Mouse (Mus musculus) embryonic facial prominence, embryonic 11.5 days (tissue): ENCODE results near the gene Ager. TPM values are rescaled to one million over a fixed set of nuclear protein-coding genes. Genes with fewer than 3 reads are reported as not detected.
A peak's percentile ranks its signal among the peaks of the same experiment; 100 is the strongest.

Experiments used
- ATAC-seq: fragments of 200-750 bp; cut with Nextera tagmentation; replicated peaks from 2 replicates; pipeline ENCODE4 v1.8.0; 2017; ENCODE audit warnings: low read depth; ENCODE audit not compliant: insufficient number of reproducible peaks, low FRiP score, low TSS enrichment
- DNase-seq: peaks from one replicate; pipeline ENCODE4 v3.0.0-alpha.2; 2015; ENCODE audit warnings: low spot score
- H3K27ac ChIP-seq: fragments of 300-500 bp; sonication (generic); replicated peaks from 2 replicates; pipeline ENCODE4 v1.5.1; 2014; ENCODE audit warnings: mild to moderate bottlenecking, low read depth, low read length, control low read depth
- H3K27me3 ChIP-seq: fragments of 300-500 bp; sonication (generic); 2 replicates; pipeline ENCODE4 v1.6.1; 2014; ENCODE audit warnings: mild to moderate bottlenecking, low read length, moderate library complexity, mixed read lengths; ENCODE audit not compliant: control insufficient read depth, insufficient read depth
- H3K36me3 ChIP-seq: fragments of 300-500 bp; sonication (generic); replicated peaks from 2 replicates; pipeline ENCODE4 v1.6.1; 2014; ENCODE audit warnings: low read depth, mild to moderate bottlenecking, low read length, moderate library complexity, mixed read lengths; ENCODE audit not compliant: control insufficient read depth, insufficient read depth
- H3K4me1 ChIP-seq: fragments of 300-500 bp; sonication (generic); 2 replicates; pipeline ENCODE4 v1.6.1; 2014; ENCODE audit warnings: low read length, mixed read lengths; ENCODE audit not compliant: control insufficient read depth, insufficient read depth
- H3K4me2 ChIP-seq: fragments of 300-500 bp; sonication (generic); 2 replicates; pipeline ENCODE4 v1.6.1; 2014; ENCODE audit warnings: low read depth, mild to moderate bottlenecking, control low read depth, low read length, moderate library complexity
- H3K4me3 ChIP-seq: fragments of 300-500 bp; sonication (generic); 2 replicates; pipeline ENCODE4 v1.5.1; 2014; ENCODE audit warnings: low read depth, low read length, control low read depth
- H3K9ac ChIP-seq: fragments of 300-500 bp; sonication (generic); replicated peaks from 2 replicates; pipeline ENCODE4 v1.6.1; 2014; ENCODE audit warnings: mild to moderate bottlenecking, control low read depth, low read length
- H3K9me3 ChIP-seq: fragments of 300-500 bp; sonication (generic); replicated peaks from 2 replicates; pipeline ENCODE4 v1.6.1; 2016; ENCODE audit warnings: mild to moderate bottlenecking, low read length, inconsistent platforms, mixed read lengths; ENCODE audit not compliant: control insufficient read depth
- WGBS: fragments of 180-500 bp; shearing (Covaris S2); extraction: QIAGEN DNeasy Blood & Tissue Kit; methylation state at CpG from one replicate; pipeline ENCODE4 v1.1.7; 2014; 5-methylcytosine and 5-hydroxymethylcytosine counted together
- polyA plus RNA-seq: library from polyadenylated mRNA; unstranded; fragments of >200 nt; fragmentation: Nextera tagmentation; extraction: Ambion mirVana; gene quantifications from 2 replicates; pipeline ENCODE4 v1.2.1, GENCODE M21; 2014

Gene Ager
- polyA plus RNA-seq, 1 experiment from 2014 or later: 1.2 TPM

GRCm38 (mm10) chr17:34599891-34600290 lies 2.2 kb downstream of the Ager start:
- no peak overlapping the region for H3K9ac ChIP-seq
- ATAC-seq (no peak), DNase-seq (no peak)
- no peak overlapping the region for H3K27ac ChIP-seq
- no peak overlapping the region for H3K4me2 ChIP-seq
- no peak overlapping the region for H3K4me3 ChIP-seq
- H3K9me3 ChIP-seq: no peaks in the 10 kb centered on the region
- peaks cover 3% of the 10 kb centered on the region; the same call in 1 of the 2 replicates for H3K36me3 ChIP-seq
- 78% methylated on average over 9 of the region's 9 CpGs for WGBS
- 0 out of 2 replicates have a peak, but pooled peaks cover 5% of the 10 kb centered on the region for H3K4me1 ChIP-seq
- H3K27me3 ChIP-seq: no peaks in the 10 kb centered on the region

GRCm38 (mm10) chr17:34601796-34602195 lies 4.1 kb downstream of the Ager start:
- no peak overlapping the region for H3K27ac ChIP-seq
- no peak for DNase-seq
- H3K4me3 ChIP-seq: no peak overlapping the region
- no peak overlapping the region for H3K9ac ChIP-seq
- H3K27me3 ChIP-seq: no peaks in the 10 kb centered on the region
- WGBS: 89% methylated on average over 12 of the region's 12 CpGs
- H3K4me2 ChIP-seq: no peak overlapping the region
- peaks cover 8% of the 10 kb centered on the region for H3K4me1 ChIP-seq
- no peaks in the 10 kb centered on the region for H3K36me3 ChIP-seq
- ATAC-seq: no peak
- H3K9me3 ChIP-seq: no peaks in the 10 kb centered on the region

GRCm38 (mm10) chr17:34603375-34604060 lies 5.9 kb downstream of the Ager start, which contains the start of gene Rnf5:
TSS of gene Rnf5 (minus strand) at chr17:34603690.
- peak within 1 kb of the TSS; percentile 90 for H3K4me2 ChIP-seq
- H3K36me3 ChIP-seq: no peaks in the 10 kb centered on the region
- peak; percentile 100 for DNase-seq
- no peaks in the 10 kb centered on the region for H3K9me3 ChIP-seq
- peak; percentile 97 for ATAC-seq
- under 1% methylated on average over 30 of the region's 30 CpGs for WGBS
- H3K27me3 ChIP-seq: no peaks in the 10 kb centered on the region
- peak within 1 kb of the TSS; percentile 88 for H3K27ac ChIP-seq
- peak within 1 kb of the TSS; percentile 65 for H3K9ac ChIP-seq
- H3K4me3 ChIP-seq: peak within 1 kb of the TSS; percentile 99
- H3K4me1 ChIP-seq: peaks cover 4% of the 10 kb centered on the region

- Histone ChIP-seq H3K4me3 (peak within 1 kb of the TSS; percentile 99), H3K9me3 (no peaks in the 10 kb centered on the region), H3K9ac (peak within 1 kb of the TSS; percentile 65), H3K4me2 (peak within 1 kb of the TSS; percentile 90), H3K27me3 (no peaks in the 10 kb centered on the region), H3K36me3 (no peaks in the 10 kb centered on the region), H3K4me1 (peaks cover 4% of the 10 kb centered on the region), H3K27ac (peak within 1 kb of the TSS; percentile 88)
- WGBS: under 1% methylated on average over 35 of the region's 35 CpGs
- DNase-seq (peak; percentile 100), ATAC-seq (peak; percentile 90)
Measured at GRCm38 (mm10) chr17:34604061-34604508, 6.4 kb downstream of the Ager start, which contains the start of gene Agpat1. TSS of gene Agpat1 (plus strand) at chr17:34604262.

GRCm38 (mm10) chr17:34604511-34605237 lies 7.0 kb downstream of the Ager start:
- no peaks in the 10 kb centered on the region for H3K36me3 ChIP-seq
- no peaks in the 10 kb centered on the region for H3K27me3 ChIP-seq
- peaks cover 4% of the 10 kb centered on the region for H3K4me1 ChIP-seq
- peak overlapping the region; percentile 54 for H3K9ac ChIP-seq
- H3K9me3 ChIP-seq: no peaks in the 10 kb centered on the region
- no peak for ATAC-seq
- H3K4me2 ChIP-seq: peak overlapping the region; percentile 90
- H3K4me3 ChIP-seq: peak overlapping the region; percentile 99
- no peak for DNase-seq
- peak overlapping the region; percentile 88 for H3K27ac ChIP-seq
- WGBS: 22% methylated on average over 24 of the region's 24 CpGs

GRCm38 (mm10) chr17:34605609-34606008 lies 7.9 kb downstream of the Ager start:
- no peaks in the 10 kb centered on the region for H3K36me3 ChIP-seq
- peaks cover 4% of the 10 kb centered on the region for H3K4me1 ChIP-seq
- 0% methylated on average over 29 of the region's 30 CpGs for WGBS

GRCm38 (mm10) chr17:34606186-34607039 lies 8.8 kb downstream of the Ager start:
- Histone ChIP-seq H3K36me3 (no peaks in the 10 kb centered on the region), H3K27ac (peak overlapping the region; percentile 88), H3K4me1 (peaks cover 4% of the 10 kb centered on the region), H3K9me3 (no peaks in the 10 kb centered on the region), H3K4me2 (peak overlapping the region; percentile 90), H3K4me3 (peak overlapping the region; percentile 99), H3K27me3 (no peaks in the 10 kb centered on the region), H3K9ac (peak overlapping the region; percentile 88)
- DNase-seq: no peak
- ATAC-seq: no peak
- WGBS: 18% methylated on average over 31 of the region's 32 CpGs

More at GRCm38 (mm10) chr17:34605609-34606008, 7.9 kb downstream of the Ager start:
- DNase-seq (peak; percentile 93), ATAC-seq (peak; percentile 40)
- Histone ChIP-seq H3K27me3 (no peaks in the 10 kb centered on the region), H3K4me2 (peak overlapping the region; percentile 90), H3K4me3 (peak overlapping the region; percentile 99), H3K9ac (peak overlapping the region; percentile 88), H3K9me3 (no peaks in the 10 kb centered on the region), H3K27ac (peak overlapping the region; percentile 88)
